Mouse (Mus musculus) cortical plate, adult 2 months (tissue): ENCODE data around the gene Itpr2. TPM values are rescaled to one million over a fixed set of nuclear protein-coding genes. Genes with fewer than 3 reads are reported as not detected.

Experiments
- H3K27ac ChIP-seq: fragments of 200-500 bp; 2 replicates; pipeline ENCODE4 v1.5.1; 2012; ENCODE audit warnings: low read length, control low read depth, inconsistent platforms; ENCODE audit not compliant: insufficient read depth
- H3K4me1 ChIP-seq: fragments of 200-500 bp; 2 replicates; pipeline ENCODE4 v1.6.1; 2011; ENCODE audit warnings: low read length; ENCODE audit not compliant: control insufficient read depth, insufficient read depth
- H3K4me3 ChIP-seq: fragments of 200-500 bp; 2 replicates; pipeline ENCODE4 v1.5.1; 2011; ENCODE audit warnings: mild to moderate bottlenecking, low read length, control low read depth; ENCODE audit not compliant: insufficient read depth
- CTCF ChIP-seq: fragments of 200-500 bp; IDR thresholded peaks from 2 replicates; pipeline ENCODE4 v1.5.1; 2011; ENCODE audit warnings: mild to moderate bottlenecking, control low read depth, low read length; ENCODE audit not compliant: insufficient read depth; ENCODE audit errors: extremely low read depth
- POLR2A ChIP-seq: fragments of 200-500 bp; IDR thresholded peaks from 2 replicates; pipeline ENCODE4 v1.6.1; 2011; ENCODE audit warnings: mild to moderate bottlenecking, low read length, control low read depth; ENCODE audit not compliant: insufficient read depth; ENCODE audit errors: extremely low read depth
- polyA plus RNA-seq: library from polyadenylated mRNA; depleted of rRNA; stranded (reverse); fragments of >200 nt; gene quantifications from 2 replicates; pipeline ENCODE4 v1.2.3, GENCODE M21; 2012

Itpr2 gene
- polyA plus RNA-seq, 1 experiment, result 8.5 TPM

DNA sequence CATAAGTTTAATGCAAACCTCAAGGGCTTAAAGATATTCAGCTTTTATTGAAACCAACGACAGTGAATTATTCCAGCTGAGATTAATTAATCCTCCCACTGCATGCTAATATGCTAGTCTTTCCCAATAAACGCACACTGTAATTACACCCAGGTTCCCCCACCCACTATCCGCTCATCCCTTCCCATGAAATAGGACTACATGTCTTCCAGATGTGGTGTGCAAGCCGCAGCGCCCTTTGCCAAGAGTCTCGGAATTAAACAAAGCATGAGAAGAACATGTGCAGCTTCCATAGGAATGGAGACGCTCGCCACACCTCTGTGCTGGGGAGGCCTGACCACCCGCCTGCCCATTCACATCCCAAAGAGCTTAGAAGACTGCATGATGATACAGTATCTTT is 247.1 kb downstream of the Itpr2 start:
- H3K4me3 ChIP-seq, result no peak overlapping the region
- H3K27ac ChIP-seq, result no peak overlapping the region
- TF ChIP-seq POLR2A (no peak), CTCF (no peak)
- H3K4me1 ChIP-seq, result no peaks in the 10 kb centered on the region

DNA sequence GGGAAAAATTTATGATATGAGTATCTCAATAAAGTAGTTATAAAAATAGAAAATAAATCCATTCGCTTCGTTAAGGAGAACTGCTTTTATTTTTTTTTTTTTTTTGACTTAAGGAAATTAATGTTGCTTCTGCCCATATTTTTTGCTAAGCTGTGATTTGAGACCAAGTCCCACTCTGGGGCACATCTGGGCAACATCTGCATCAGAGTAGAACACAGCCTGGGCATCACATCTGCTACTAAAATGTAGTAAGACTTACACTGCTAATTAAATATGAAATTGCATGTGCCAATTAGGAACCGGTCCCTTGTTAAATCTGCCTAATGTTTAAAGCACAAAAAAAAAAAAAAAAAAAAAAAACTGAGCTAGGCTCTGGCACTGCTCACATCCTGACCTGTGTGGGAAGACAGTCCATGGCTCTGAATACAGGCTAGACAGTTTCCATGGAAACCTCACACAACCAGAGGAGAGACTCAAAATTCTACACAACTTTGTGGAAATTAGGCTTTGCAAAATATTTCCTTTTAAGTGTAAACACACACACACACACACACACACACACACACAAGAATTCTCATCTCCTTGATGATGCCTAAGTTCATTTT is 247.7 kb downstream of the Itpr2 start:
- Histone ChIP-seq H3K4me3 (no peak overlapping the region), H3K4me1 (no peaks in the 10 kb centered on the region), H3K27ac (no peak overlapping the region)
- TF ChIP-seq CTCF (no peak), POLR2A (no peak)

GRCm38 (mm10) chr6:146249096-146249495 is 252.9 kb downstream of the Itpr2 start:
- Histone ChIP-seq H3K27ac (no peak overlapping the region), H3K4me3 (no peak overlapping the region), H3K4me1 (no peaks in the 10 kb centered on the region)
- TF ChIP-seq CTCF (no peak), POLR2A (no peak)

DNA sequence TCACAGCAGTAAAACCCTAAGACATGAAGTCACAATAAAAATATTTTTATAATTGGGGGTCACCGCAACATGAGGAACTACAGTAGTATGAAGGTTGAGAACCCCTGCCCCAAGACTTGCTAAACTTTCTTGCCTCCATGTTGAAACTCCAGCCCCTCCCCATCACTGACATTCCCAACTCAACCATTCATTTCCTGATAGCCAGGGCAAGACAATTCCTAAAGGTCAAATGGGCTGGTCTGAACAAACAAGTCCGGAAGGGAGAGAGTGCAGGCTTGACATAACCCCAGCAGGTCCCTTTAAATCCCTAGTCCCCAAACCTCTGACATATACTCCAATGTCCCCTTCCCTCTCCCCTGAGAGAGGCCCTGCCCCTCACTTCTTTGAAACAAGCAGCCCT is 253.7 kb downstream of the Itpr2 start:
- Histone ChIP-seq H3K4me1 (no peaks in the 10 kb centered on the region), H3K4me3 (no peak overlapping the region), H3K27ac (no peak overlapping the region)
- TF ChIP-seq CTCF (no peak), POLR2A (no peak)

GRCm38 (mm10) chr6:146247906-146248305 is 254.1 kb downstream of the Itpr2 start:
- H3K4me3 ChIP-seq, result no peak overlapping the region
- TF ChIP-seq POLR2A (no peak), CTCF (no peak)
- no peaks in the 10 kb centered on the region for H3K4me1 ChIP-seq
- no peak overlapping the region for H3K27ac ChIP-seq

DNA sequence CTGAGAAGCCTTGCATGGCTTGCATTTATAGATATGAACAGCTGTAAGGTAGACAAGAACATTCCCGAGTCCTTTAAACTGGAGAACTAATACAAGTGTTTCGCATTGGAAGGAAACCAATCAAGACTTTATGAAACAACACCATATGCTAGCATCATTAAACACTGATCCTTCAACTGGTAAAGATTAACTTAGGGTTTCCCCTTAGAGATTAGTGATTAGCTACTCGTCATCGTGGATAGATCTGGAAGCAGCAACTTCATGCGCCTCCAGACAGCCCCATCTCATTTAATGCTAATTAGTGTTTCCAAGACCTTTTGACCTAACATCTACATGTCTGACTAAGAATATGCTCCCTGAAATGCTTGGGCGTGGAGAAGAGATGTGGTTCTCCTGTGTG is 255.7 kb downstream of the Itpr2 start:
- Histone ChIP-seq H3K27ac (no peak overlapping the region), H3K4me3 (no peak overlapping the region), H3K4me1 (no peaks in the 10 kb centered on the region)
- TF ChIP-seq CTCF (no peak), POLR2A (no peak)

GRCm38 (mm10) chr6:146245888-146246287 is 256.1 kb downstream of the Itpr2 start:
- no peak overlapping the region for H3K27ac ChIP-seq
- no peaks in the 10 kb centered on the region for H3K4me1 ChIP-seq
- H3K4me3 ChIP-seq, result no peak overlapping the region
- TF ChIP-seq POLR2A (no peak), CTCF (no peak)

GRCm38 (mm10) chr6:146243068-146243467 is 259.0 kb downstream of the Itpr2 start:
- H3K4me1 ChIP-seq, result no peaks in the 10 kb centered on the region
- TF ChIP-seq CTCF (no peak), POLR2A (no peak)
- no peak overlapping the region for H3K4me3 ChIP-seq
- H3K27ac ChIP-seq, result no peak overlapping the region

DNA sequence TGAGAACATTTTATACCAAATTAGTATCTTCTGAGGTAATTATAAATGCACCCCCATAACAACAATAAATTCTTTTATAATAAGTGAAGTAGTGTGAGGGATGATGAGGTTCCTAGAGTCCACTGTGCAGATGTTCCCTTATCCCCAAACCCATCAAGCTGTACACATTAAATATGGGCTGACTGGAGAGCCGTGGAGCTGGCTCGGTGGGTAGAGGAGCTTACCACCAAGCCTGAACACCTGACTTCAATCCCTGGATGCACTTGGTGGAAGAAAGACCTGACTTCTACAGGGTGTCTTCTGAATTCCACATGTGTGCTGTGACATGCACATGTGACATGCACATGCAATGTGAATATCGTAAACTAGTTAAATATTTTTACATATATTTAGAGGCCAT is 260.7 kb downstream of the Itpr2 start:
- TF ChIP-seq CTCF, result no peak
- TF ChIP-seq POLR2A, result no peak

GRCm38 (mm10) chr6:146235165-146235564 is 266.9 kb downstream of the Itpr2 start:
- no peak overlapping the region for H3K4me3 ChIP-seq
- H3K27ac ChIP-seq, result no peak overlapping the region
- TF ChIP-seq CTCF, result no peak
- H3K4me1 ChIP-seq, result peaks cover 3% of the 10 kb centered on the region

More for the DNA sequence above, 260.7 kb downstream of the Itpr2 start:
- Histone ChIP-seq H3K4me3 (no peak overlapping the region), H3K27ac (no peak overlapping the region), H3K4me1 (no peaks in the 10 kb centered on the region)
